Mouse (Mus musculus): ENCODE measurements around the gene Sc5d. TPM values are rescaled to one million over a fixed set of nuclear protein-coding genes. Genes with fewer than 3 reads are reported as not detected.

The Sc5d gene
- total RNA-seq (2021), result 10 to 100 TPM; 33.9 to 44.8 TPM
- long read RNA-seq, experiment 1, full-length matches to known transcripts, result 58 of 74 reads
- long read RNA-seq, experiment 1, partial matches to known transcripts, result 10 of 74 reads
- long read RNA-seq, experiment 1, other reads (novel, unspliced or antisense), result 6 of 74 reads
- long read RNA-seq, experiment 2, full-length matches to known transcripts, result 17 of 18 reads
- long read RNA-seq, experiment 2, partial matches to known transcripts, result 0 of 18 reads
- long read RNA-seq, experiment 2, other reads (novel, unspliced or antisense), result 1 of 18 reads

GRCm38 (mm10) chr9:42264145-42264544 is at the start of gene Sc5d:
Sc5d (minus strand) TSS chr9:42264256.
- DNase-seq, result peak; percentile 96

DNA sequence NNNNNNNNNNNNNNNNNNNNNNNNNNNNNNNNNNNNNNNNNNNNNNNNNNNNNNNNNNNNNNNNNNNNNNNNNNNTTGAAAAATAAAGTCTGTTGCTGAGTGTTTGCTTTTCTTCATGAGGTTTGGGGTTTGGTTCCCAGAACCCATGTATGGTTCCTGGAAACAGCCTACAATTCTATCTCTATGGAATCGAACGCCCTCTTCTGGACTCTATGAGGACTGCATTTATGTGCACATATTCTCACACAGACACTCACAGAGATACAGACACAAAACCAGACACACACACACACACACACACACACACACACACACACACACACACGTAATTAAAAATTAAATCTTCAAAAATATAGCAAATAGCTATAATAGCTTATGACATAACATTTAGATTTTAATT is 47.3 kb upstream of the Sc5d start:
- DNase-seq, result no peak

DNA sequence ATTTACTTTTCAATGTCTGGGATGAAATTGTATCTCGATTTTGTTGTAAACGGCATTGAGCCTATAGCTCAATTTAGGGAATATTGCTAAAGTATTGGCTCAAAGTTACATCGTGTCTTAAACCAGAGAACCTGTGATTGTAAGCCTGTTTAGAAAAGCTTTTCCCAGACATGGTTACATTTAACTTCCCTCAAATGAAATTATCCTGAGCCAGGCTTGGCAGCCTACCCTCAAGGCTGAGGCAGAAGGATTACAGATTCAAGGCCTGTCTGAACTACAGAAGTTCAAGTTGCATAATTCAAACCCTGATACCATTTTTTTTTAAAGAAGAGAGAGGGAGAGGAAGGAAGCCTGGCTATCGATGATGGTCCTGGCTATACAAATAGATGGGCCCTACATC is 39.8 kb upstream of the Sc5d start:
- peak; percentile 47 for DNase-seq

DNA sequence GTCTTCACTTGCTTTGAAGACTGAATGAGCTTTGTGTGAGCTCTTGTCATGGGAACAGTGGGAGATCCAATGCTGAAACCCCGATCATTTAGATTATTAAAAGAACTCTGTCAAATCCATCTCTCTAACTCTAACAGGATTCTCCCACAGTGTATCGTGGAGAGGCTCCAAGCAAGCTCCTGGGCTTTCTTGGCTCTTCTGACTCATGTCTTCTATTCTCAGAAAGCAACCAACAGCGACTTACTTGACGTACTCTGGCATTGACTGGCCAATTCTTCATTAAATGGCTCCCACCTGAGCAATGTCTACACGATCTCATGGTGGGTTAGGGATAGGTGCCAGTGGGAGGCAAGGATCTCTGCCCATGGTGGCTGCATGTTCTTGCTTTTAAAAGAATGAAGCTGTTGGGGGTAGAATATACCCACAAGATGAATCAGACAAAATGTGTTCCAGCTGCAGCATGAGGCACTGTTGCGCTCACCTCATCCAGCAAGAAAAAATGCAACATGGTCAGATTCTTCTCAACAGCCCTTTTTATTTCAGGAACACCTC is 37.1 kb upstream of the Sc5d start:
- DNase-seq, result no peak

GRCm38 (mm10) chr9:42296297-42296922 is 32.4 kb upstream of the Sc5d start:
- DNase-seq, result no peak

DNA sequence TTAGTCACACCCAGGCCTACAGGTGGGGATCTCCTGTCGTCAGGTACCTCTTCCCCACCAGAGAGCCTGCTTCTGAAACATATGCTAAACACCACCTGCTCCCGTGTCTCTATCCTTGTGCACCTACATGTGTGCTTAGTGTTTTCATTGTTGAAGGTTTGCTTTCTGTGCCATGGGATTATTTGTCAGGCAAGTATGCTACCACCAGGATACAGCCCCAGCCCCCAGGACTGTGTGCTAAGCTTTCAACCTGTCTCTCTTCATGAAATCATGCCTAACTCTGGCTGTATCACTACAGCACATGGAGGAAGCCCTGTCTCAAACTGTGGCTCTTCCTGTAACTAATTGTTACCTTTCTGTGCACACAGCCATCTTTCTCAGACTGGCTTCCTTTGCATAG is 30.1 kb upstream of the Sc5d start:
- no peak for DNase-seq

DNA sequence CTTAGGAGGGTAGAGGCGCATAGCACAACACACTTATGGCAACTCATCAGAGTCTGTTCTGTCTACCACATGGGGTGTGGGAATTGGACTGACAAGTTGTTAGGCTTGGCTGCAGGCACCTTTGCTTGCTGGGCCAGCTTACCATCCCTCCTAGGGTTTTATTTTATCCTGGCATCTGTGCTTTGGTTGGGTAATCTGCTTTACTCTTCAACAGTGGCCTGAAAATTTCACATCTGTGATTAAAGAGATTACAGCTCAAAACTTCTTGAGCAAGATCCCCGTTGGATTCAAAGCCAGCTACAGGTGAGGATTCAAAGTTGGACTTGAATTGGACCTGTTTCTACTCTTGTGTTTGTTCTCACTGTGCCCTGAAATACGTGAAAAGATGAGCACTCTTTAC is 29.5 kb upstream of the Sc5d start:
- DNase-seq, result no peak

- DNase-seq, result no peak
Measured at GRCm38 (mm10) chr9:42293051-42293450, 29.0 kb upstream of the Sc5d start.

- DNase-seq, result no peak
Measured at GRCm38 (mm10) chr9:42279676-42280075, 15.6 kb upstream of the Sc5d start.

GRCm38 (mm10) chr9:42278046-42278445 is 14.0 kb upstream of the Sc5d start:
- no peak for DNase-seq

- DNase-seq, result no peak
Measured at GRCm38 (mm10) chr9:42277606-42278005, 13.6 kb upstream of the Sc5d start.

GRCm38 (mm10) chr9:42277162-42277561 is 13.1 kb upstream of the Sc5d start:
- no peak for DNase-seq

DNA sequence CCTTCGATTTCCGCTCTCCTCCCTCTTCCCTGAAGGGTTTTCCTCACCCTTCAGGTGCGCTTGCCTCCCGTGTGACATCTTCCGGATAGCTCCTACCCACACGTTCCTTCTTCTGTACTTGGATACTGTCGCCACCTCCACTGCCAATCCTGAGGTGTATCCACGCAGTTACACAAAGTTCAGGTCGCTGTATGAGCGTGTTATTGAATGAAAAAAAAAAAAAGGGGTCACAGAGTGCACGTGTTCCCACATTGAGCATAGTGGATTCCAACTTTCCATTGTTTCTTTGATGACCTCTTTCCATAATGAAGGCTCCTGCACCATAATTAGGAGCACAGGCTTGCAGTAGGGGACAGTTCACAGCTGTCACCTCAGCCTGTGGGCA is 11.7 kb upstream of the Sc5d start:
- DNase-seq, result no peak

- DNase-seq, result peak; percentile 21
Measured at GRCm38 (mm10) chr9:42275027-42275760, 11.1 kb upstream of the Sc5d start.

- DNase-seq, result no peak
Measured at GRCm38 (mm10) chr9:42273682-42274296, 9.7 kb upstream of the Sc5d start.

DNA sequence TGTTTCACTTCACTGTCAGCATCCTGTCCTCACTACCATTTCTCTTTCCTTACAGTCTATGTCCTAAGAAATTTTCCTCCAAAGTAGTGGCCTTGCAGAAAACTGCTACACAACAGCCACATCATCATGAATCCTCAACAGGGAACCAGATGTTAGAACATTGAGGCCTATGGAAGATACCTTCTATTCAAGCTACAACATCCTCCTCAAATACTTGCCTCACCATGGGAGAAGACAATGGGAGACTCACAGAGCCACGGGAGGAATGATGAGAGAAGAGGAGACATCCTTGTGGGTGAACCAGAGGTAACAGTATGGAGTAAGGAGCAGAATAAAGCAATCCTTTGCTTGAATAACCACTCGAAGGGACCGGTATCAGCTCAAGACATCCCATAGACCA is 9.1 kb upstream of the Sc5d start:
- DNase-seq, result no peak

DNA sequence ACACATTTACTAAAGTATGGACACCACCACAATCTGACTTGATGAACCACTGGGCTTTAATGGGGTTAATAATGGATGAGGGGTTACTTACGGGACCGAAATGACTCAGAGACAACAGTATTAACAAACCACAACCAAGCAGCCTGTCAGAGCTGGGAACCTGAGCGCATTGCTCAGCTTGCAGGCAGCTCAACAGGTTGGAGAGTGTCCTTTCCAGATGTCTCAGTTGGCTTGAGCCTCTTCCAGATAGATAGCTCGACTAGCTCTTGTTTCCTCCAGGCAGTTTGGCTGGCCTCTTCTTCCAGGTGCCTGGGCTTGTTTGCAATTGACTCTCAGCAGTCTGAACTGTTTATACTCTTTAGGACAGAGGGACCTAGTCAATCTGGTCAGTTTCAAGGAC is 8.6 kb upstream of the Sc5d start:
- DNase-seq, result no peak

DNA sequence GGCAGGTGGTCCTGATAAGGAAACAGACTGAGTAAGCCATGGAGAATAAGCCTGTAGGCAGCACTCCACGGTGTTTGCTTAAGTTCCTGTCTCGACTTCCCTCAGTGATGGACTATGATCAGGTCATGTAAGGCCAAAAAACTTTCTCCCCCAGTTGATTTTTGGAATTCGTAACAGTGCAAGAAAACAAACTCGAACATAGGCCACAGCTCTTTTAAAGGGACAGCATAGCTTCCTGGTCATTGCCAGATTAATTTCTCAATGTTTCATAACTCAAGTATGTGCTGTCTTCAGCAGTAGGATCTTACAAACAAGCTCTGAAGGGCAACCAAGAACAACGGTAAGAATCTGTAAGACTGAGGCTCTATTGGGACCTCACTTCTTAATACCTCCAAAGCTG is 7.4 kb upstream of the Sc5d start:
- DNase-seq, result no peak

GRCm38 (mm10) chr9:42270617-42271016 is 6.6 kb upstream of the Sc5d start:
- no peak for DNase-seq

DNA sequence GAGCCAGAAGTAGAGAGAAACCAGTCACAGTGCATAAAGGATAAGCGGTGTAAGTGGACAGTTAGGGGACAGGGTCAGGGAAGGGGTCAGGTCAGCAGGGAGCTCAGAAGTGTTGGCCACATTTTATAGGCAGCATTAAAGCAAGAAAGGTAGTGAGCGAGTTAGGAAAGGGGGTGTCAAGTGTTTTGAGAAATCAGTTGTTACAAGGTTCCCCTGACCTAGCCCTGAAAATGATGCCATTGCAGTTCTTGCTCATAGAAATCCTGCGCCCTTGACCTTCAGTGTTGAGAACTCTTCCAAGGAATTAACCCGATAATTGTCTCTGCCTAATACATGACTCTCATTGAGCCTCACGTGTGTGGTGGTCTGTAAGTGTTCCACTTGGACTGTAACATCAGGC is 6.0 kb upstream of the Sc5d start:
- peak; percentile 45 for DNase-seq

DNA sequence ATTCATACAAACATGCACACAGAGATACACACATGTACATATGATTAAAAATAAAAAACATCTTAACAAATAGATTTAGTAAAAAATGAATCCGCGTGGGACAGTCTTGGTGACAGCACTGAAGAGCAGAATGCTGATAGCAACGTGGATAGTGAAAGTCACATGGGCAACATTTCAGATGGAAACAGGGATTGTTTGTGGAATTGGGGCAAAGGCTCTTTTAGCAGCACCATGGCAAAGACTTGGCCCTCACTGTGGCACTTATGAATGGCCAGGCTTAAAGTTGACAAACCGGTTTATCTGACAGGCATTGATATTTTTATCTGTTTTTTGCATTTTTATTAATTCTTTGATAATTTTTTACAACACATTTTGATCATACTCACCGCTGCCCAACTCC is 4.3 kb upstream of the Sc5d start:
- DNase-seq, result no peak

GRCm38 (mm10) chr9:42265309-42265708 is 1.3 kb upstream of the Sc5d start:
- no peak for DNase-seq

- DNase-seq, result peak; percentile 28
Measured at GRCm38 (mm10) chr9:42263709-42264111, 346 bp downstream of the Sc5d start.

Measured in adrenal gland, postnatal 10 days (tissue).